Mouse (Mus musculus): ENCODE data around the gene Icos. TPM values are rescaled to one million over a fixed set of nuclear protein-coding genes. Genes with fewer than 3 reads are reported as not detected.

Icos gene
- polyA plus RNA-seq, 1 experiment from 2014 or later = not detected

GRCm38 (mm10) chr1:60970846-60971245 is 6.9 kb upstream of the Icos start:
- Histone ChIP-seq H3K27me3 (no peaks in the 10 kb centered on the region), H3K27ac (replicated peaks) (no peak overlapping the region), H3K4me1 (replicated peaks) (no peaks in the 10 kb centered on the region), H3K4me3 (no peak overlapping the region), H3K9ac (no peak overlapping the region), H3K4me2 (no peak overlapping the region), H3K9me3 (no peaks in the 10 kb centered on the region), H3K36me3 (no peaks in the 10 kb centered on the region)
- ATAC-seq (ENCODE audit: low FRiP score, low read depth) = no peak
- 90% methylated on average over 1 of the region's 1 CpGs for WGBS

DNA sequence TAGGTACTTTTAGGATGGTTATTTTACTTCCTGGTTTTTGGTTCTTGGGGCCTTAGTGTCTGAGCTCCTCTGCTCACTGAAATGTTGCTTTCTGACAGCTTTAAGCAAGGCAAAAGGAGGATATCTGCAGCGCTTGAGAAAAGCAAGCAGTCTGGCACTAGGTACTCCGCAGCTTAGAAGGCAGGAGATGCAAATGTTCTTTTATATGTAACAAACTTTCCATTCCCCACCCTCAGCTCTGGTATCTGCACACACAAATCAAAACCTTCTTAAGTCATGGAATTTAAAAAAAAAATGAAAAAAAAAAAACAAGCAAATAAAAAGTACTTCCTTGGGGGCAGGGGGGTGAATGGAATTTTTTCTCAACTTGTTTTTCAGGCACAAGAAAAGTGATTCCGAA is 3.5 kb upstream of the Icos start:
- Histone ChIP-seq H3K9me3 (no peaks in the 10 kb centered on the region), H3K9ac (no peak overlapping the region), H3K36me3 (no peaks in the 10 kb centered on the region), H3K4me1 (replicated peaks) (no peaks in the 10 kb centered on the region), H3K4me2 (no peak overlapping the region), H3K27me3 (no peaks in the 10 kb centered on the region), H3K4me3 (no peak overlapping the region), H3K27ac (replicated peaks) (no peak overlapping the region)
- WGBS = 84% methylated on average over 3 of the region's 3 CpGs
- ATAC-seq (ENCODE audit: low FRiP score, low read depth) = no peak

DNA sequence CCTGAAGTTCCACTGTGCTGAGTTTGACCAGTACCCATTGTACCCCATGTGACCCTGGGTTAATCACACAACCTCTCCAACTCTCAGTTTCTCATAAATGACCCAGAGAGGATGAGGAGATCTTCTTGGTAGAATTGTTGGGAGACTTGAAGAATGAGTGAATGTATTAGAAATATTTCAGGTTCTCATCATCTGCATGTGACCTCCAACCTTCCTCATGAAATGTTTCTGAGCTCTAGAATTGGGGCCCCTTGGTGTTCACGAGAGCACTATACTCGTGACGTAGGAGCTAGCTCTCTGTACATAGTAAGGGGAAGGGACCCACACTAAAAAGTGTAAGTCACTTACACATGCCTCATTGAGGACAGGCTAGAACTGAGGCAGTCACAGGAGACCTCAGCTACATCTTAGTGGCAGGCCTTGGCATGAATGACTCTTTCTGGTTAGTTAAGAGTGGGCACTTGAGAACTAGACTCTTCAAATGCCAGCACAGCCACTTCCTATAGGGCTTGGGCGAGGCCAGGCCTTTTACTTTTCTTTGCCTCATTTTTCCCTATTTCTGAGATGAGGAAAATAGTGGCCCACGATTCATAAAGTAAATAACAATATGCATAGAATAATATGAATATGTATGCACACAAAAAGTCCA is 2.0 kb upstream of the Icos start:
- no peak overlapping the region for H3K4me2 ChIP-seq
- H3K27me3 ChIP-seq = no peaks in the 10 kb centered on the region
- H3K36me3 ChIP-seq = no peaks in the 10 kb centered on the region
- H3K9ac ChIP-seq = no peak overlapping the region
- no peaks in the 10 kb centered on the region for H3K9me3 ChIP-seq
- WGBS = 90% methylated on average over 5 of the region's 5 CpGs
- no peaks in the 10 kb centered on the region for H3K4me1 ChIP-seq (replicated peaks)
- no peak overlapping the region for H3K4me3 ChIP-seq
- no peak overlapping the region for H3K27ac ChIP-seq (replicated peaks)
- ATAC-seq (ENCODE audit: low FRiP score, low read depth) = no peak

DNA sequence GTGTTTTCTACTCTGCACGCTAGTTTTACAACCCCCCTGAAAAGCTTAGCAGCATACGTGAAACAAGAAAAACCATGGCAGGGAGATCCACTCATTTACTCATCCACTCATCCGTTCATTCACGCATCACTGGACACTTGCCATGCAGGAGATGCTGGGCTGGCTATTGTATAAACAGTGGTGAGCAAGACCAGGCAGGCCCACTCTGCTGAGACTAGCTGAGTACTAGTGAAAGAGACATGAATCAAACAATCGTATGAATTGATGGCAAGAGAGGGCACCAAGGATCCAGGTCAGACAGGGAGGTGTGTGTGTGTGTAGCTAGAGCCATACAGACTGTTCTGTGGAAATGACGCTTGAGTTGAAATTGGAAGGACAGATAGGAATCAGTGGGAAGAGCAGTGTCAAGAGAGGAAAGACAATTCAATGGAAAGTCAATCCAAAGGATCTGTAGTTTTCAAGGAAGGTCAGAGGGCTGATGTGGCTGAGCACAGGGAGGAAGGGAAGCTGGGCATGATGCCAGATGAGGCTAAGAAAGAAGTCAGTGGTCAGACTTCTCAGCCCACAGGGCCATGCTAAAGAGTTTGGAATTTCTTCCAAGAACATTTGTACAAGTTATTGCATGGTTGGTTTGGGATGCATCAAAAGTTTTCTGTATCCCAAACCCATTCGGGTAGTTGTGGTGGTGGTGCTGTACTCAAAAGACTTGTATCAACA is 1.6 kb downstream of the Icos start:
- Histone ChIP-seq H3K4me1 (replicated peaks) (no peaks in the 10 kb centered on the region), H3K27ac (replicated peaks) (no peak overlapping the region), H3K4me2 (no peak overlapping the region), H3K36me3 (no peaks in the 10 kb centered on the region), H3K27me3 (no peaks in the 10 kb centered on the region), H3K9me3 (no peaks in the 10 kb centered on the region), H3K4me3 (no peak overlapping the region), H3K9ac (no peak overlapping the region)
- WGBS = 49% methylated on average over 7 of the region's 7 CpGs
- ATAC-seq (ENCODE audit: low FRiP score, low read depth) = no peak

DNA sequence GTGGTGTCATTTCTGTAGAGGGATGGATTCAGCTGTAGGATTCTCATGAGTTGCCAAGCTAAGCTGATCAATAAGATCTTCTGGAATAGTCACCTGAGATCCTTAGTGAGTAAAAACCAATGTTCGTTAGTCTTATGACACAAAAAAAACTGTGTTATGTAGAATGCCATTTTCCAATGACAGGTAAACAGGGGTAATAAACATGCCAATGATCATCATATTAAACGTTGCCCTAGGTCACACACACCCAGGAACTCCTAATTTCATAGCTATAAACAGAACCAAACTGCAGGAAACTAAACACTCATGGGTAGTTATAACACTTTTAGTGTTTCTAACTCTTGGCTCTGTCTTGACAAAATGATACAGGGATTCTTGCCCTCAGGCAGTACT is 2.1 kb downstream of the Icos start:
- H3K9me3 ChIP-seq = no peaks in the 10 kb centered on the region
- no peaks in the 10 kb centered on the region for H3K4me1 ChIP-seq (replicated peaks)
- H3K27me3 ChIP-seq = no peaks in the 10 kb centered on the region
- no peak overlapping the region for H3K27ac ChIP-seq (replicated peaks)
- H3K36me3 ChIP-seq = no peaks in the 10 kb centered on the region
- no peak for ATAC-seq (ENCODE audit: low FRiP score, low read depth)
- H3K4me2 ChIP-seq = no peak overlapping the region
- no peak overlapping the region for H3K9ac ChIP-seq
- 88% methylated on average over 2 of the region's 2 CpGs for WGBS
- H3K4me3 ChIP-seq = no peak overlapping the region

DNA sequence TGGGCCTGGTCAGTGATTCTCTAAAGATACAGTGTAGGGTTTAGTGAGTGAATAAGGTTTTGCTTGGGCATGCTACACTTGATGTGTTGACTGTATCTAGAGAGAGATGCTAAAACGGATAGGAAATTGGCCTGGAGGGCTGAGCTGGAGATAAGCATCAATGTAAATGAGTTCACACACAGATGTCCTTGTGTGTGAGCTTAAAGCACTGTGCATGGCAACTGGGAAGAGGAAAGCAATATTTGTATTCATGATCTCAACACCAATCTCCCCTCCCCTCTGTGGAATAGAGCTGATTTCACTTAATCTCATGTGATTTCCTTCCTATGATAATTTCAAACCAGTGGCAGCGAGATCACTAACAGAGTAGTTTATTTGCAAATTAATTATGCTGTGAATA is 7.3 kb downstream of the Icos start:
- Histone ChIP-seq H3K9me3 (no peaks in the 10 kb centered on the region), H3K27ac (replicated peaks) (no peak overlapping the region), H3K4me1 (replicated peaks) (no peaks in the 10 kb centered on the region), H3K36me3 (no peaks in the 10 kb centered on the region), H3K4me2 (no peak overlapping the region), H3K9ac (no peak overlapping the region), H3K4me3 (no peak overlapping the region), H3K27me3 (no peaks in the 10 kb centered on the region)
- ATAC-seq (ENCODE audit: low FRiP score, low read depth) = no peak
- 43% methylated on average over 2 of the region's 2 CpGs for WGBS

GRCm38 (mm10) chr1:60986141-60986540 is 8.4 kb downstream of the Icos start:
- Histone ChIP-seq H3K27me3 (no peaks in the 10 kb centered on the region), H3K9me3 (no peaks in the 10 kb centered on the region), H3K4me2 (no peak overlapping the region), H3K4me3 (no peak overlapping the region), H3K9ac (no peak overlapping the region), H3K27ac (replicated peaks) (no peak overlapping the region), H3K36me3 (no peaks in the 10 kb centered on the region), H3K4me1 (replicated peaks) (no peaks in the 10 kb centered on the region)
- ATAC-seq (ENCODE audit: low FRiP score, low read depth) = no peak
- WGBS = 84% methylated on average over 5 of the region's 5 CpGs

- H3K4me3 ChIP-seq = no peak overlapping the region
- no peak overlapping the region for H3K27ac ChIP-seq (replicated peaks)
- no peaks in the 10 kb centered on the region for H3K36me3 ChIP-seq
- H3K4me2 ChIP-seq = no peak overlapping the region
- no peaks in the 10 kb centered on the region for H3K27me3 ChIP-seq
- H3K4me1 ChIP-seq (replicated peaks) = no peaks in the 10 kb centered on the region
- no peaks in the 10 kb centered on the region for H3K9me3 ChIP-seq
- ATAC-seq (ENCODE audit: low FRiP score, low read depth) = no peak
- 71% methylated on average over 5 of the region's 5 CpGs for whole genome bisulfite sequencing
- no peak overlapping the region for H3K9ac ChIP-seq
These were observed 11.4 kb downstream of the Icos start for GRCm38 (mm10) chr1:60989086-60989485.

- H3K9ac ChIP-seq = no peak overlapping the region
- H3K4me2 ChIP-seq = no peak overlapping the region
- 55% methylated on average over 8 of the region's 8 CpGs for WGBS
- H3K9me3 ChIP-seq = no peaks in the 10 kb centered on the region
- H3K27ac ChIP-seq (replicated peaks) = no peak overlapping the region
- no peaks in the 10 kb centered on the region for H3K27me3 ChIP-seq
- no peak for ATAC-seq (ENCODE audit: low FRiP score, low read depth)
- H3K4me1 ChIP-seq (replicated peaks) = no peaks in the 10 kb centered on the region
- no peaks in the 10 kb centered on the region for H3K36me3 ChIP-seq
- H3K4me3 ChIP-seq = no peak overlapping the region
These were observed 12.6 kb downstream of the Icos start for GRCm38 (mm10) chr1:60990305-60990704.

GRCm38 (mm10) chr1:60998008-60998557 is 20.4 kb downstream of the Icos start:
- WGBS = 73% methylated on average over 3 of the region's 3 CpGs

DNA sequence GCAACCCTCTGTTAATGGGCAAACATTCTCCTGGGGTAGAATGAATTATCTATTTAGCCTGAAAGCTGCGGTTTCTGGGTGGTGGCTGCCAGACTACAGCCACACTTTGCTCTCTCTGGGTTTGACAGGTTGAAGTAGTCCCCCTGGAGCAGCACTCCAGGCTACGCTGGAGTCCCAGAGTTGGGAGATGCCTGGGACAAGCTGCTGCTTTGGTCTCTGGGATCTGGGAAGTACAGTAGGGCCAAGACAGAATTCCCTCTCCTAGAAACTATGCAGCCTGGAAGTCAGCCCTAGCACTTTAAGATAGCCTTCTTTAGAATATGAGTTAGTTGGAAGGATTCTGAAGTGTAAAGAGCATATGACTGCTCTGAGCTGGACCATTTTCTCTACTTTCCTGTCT is 21.0 kb downstream of the Icos start:
- Histone ChIP-seq H3K9me3 (no peaks in the 10 kb centered on the region), H3K4me1 (replicated peaks) (peaks cover 10% of the 10 kb centered on the region), H3K27me3 (no peaks in the 10 kb centered on the region), H3K27ac (replicated peaks) (no peak overlapping the region; the same call in 1 of the 2 replicates), H3K4me2 (no peak overlapping the region), H3K9ac (no peak overlapping the region), H3K36me3 (no peaks in the 10 kb centered on the region), H3K4me3 (no peak overlapping the region)
- 36% methylated on average over 2 of the region's 2 CpGs for WGBS
- no peak for ATAC-seq (ENCODE audit: low FRiP score, low read depth)

More at GRCm38 (mm10) chr1:60998008-60998557, 20.4 kb downstream of the Icos start:
- no peaks in the 10 kb centered on the region for H3K9me3 ChIP-seq
- no peak overlapping the region for H3K4me2 ChIP-seq
- no peak overlapping the region for H3K27ac ChIP-seq (replicated peaks)
- peaks cover 10% of the 10 kb centered on the region for H3K4me1 ChIP-seq (replicated peaks)
- ATAC-seq (ENCODE audit: low FRiP score, low read depth) = no peak
- H3K36me3 ChIP-seq = no peaks in the 10 kb centered on the region
- H3K27me3 ChIP-seq = no peaks in the 10 kb centered on the region
- H3K4me3 ChIP-seq = no peak overlapping the region
- H3K9ac ChIP-seq = no peak overlapping the region

- H3K4me3 ChIP-seq = no peak overlapping the region
- H3K4me1 ChIP-seq (replicated peaks) = peaks cover 10% of the 10 kb centered on the region
- H3K4me2 ChIP-seq = no peak overlapping the region
- no peaks in the 10 kb centered on the region for H3K27me3 ChIP-seq
- no peak overlapping the region for H3K9ac ChIP-seq
- H3K27ac ChIP-seq (replicated peaks) = no peak overlapping the region
- no peaks in the 10 kb centered on the region for H3K9me3 ChIP-seq
- 88% methylated on average over 7 of the region's 7 CpGs for WGBS
- no peaks in the 10 kb centered on the region for H3K36me3 ChIP-seq
- no peak for ATAC-seq (ENCODE audit: low FRiP score, low read depth)
These were observed 24.1 kb downstream of the Icos start for GRCm38 (mm10) chr1:61001786-61002354.
